Mouse (Mus musculus) MEL (cell line): ENCODE data around the gene Homer2. TPM values are rescaled to one million over a fixed set of nuclear protein-coding genes. Genes with fewer than 3 reads are reported as not detected.

Experiments
- DNase-seq: peaks from one replicate; pipeline ENCODE4 v3.0.0; 2011; ENCODE audit warnings: low read depth, low spot score
- H3K27ac ChIP-seq: 2 replicates; pipeline ENCODE4 v1.5.1; 2012; ENCODE audit warnings: low read depth, mild to moderate bottlenecking, control low read depth, low read length, moderate library complexity; ENCODE audit not compliant: control insufficient read depth
- H3K27me3 ChIP-seq, 2 experiments: fragments of 150-350 bp in 1 of 2; sonication (generic) in 1 of 2; 2 replicates each; pipeline ENCODE4 v1.6.1; 2012; ENCODE audit warnings: low read length in 2 of 2, mild to moderate bottlenecking in 2 of 2, improper control_type of control experiment in 1 of 2, moderate library complexity in 1 of 2; ENCODE audit not compliant: insufficient read depth in 2 of 2, control insufficient read depth in 1 of 2
- H3K36me3 ChIP-seq, 2 experiments: 2 replicates each; pipeline ENCODE4 v1.6.1; 2012 to 2014; ENCODE audit warnings: low read length in 2 of 2, improper control_type of control experiment in 1 of 2, inconsistent platforms in 1 of 2, mild to moderate bottlenecking in 1 of 2; ENCODE audit not compliant: insufficient read depth in 2 of 2, control insufficient read depth in 1 of 2
- H3K4me1 ChIP-seq, 2 experiments: fragments of 150-350 bp in 1 of 2; sonication (generic) in 1 of 2; 2 replicates each; pipeline ENCODE4 v1.6.1; 2012; ENCODE audit warnings: low read length in 2 of 2, improper control_type of control experiment in 1 of 2, mild to moderate bottlenecking in 1 of 2; ENCODE audit not compliant: insufficient read depth in 2 of 2, control insufficient read depth in 1 of 2
- H3K4me3 ChIP-seq, 2 experiments: fragments of 150-350 bp in 1 of 2; sonication (generic) in 1 of 2; 2 replicates each; pipeline ENCODE4 v1.5.1; 2012; ENCODE audit warnings: low read depth in 2 of 2, low read length in 2 of 2, mild to moderate bottlenecking in 2 of 2, moderate library complexity in 2 of 2, control low read depth in 1 of 2, improper control_type of control experiment in 1 of 2; ENCODE audit not compliant: control insufficient read depth in 1 of 2, insufficient read depth in 1 of 2
- H3K79me2 ChIP-seq: 2 replicates; pipeline ENCODE4 v1.6.1; 2012; ENCODE audit warnings: mild to moderate bottlenecking, low read length, moderate library complexity; ENCODE audit not compliant: control insufficient read depth, poor library complexity, insufficient read depth
- H3K9ac ChIP-seq: 2 replicates; pipeline ENCODE4 v1.6.1; 2012; ENCODE audit warnings: low read depth, mild to moderate bottlenecking, control low read depth, low read length, moderate library complexity; ENCODE audit not compliant: control insufficient read depth, poor library complexity, severe bottlenecking
- H3K9me3 ChIP-seq: fragments of 150-350 bp; sonication (generic); replicated peaks from 2 replicates; pipeline ENCODE4 v1.6.1; 2012; ENCODE audit warnings: mild to moderate bottlenecking, low read length, improper control_type of control experiment, moderate library complexity; ENCODE audit not compliant: insufficient read depth
- BHLHE40 ChIP-seq: IDR thresholded peaks from 2 replicates; pipeline ENCODE4 v1.6.1; 2012; ENCODE audit warnings: low read depth, mild to moderate bottlenecking, inconsistent platforms, low read length, improper control_type of control experiment, borderline replicate concordance
- CHD1 ChIP-seq: IDR thresholded peaks from 2 replicates; pipeline ENCODE4 v1.6.1; 2012; ENCODE audit warnings: low read depth, mild to moderate bottlenecking, inconsistent platforms, low read length, improper control_type of control experiment
- CHD2 ChIP-seq: IDR thresholded peaks from 2 replicates; pipeline ENCODE4 v1.6.1; 2011; ENCODE audit warnings: low read length, improper control_type of control experiment
- CTCF ChIP-seq, 3 experiments: IDR thresholded peaks in 2 of 3; conservative IDR thresholded peaks in 1 of 3; 2 replicates each; pipeline ENCODE4 v1.5.1; 2011 to 2012; ENCODE audit warnings: low read length in 3 of 3, low read depth in 2 of 3, mild to moderate bottlenecking in 2 of 3, improper control_type of control experiment in 1 of 3, inconsistent platforms in 1 of 3, mixed read lengths in 1 of 3, moderate library complexity in 1 of 3; ENCODE audit not compliant: control insufficient read depth in 1 of 3, insufficient read depth in 1 of 3, poor library complexity in 1 of 3, severe bottlenecking in 1 of 3
- GABPA ChIP-seq: IDR thresholded peaks from 2 replicates; pipeline ENCODE4 v1.6.1; 2012; ENCODE audit warnings: low read depth, mild to moderate bottlenecking, inconsistent platforms, low read length, improper control_type of control experiment, moderate library complexity
- GATA1 ChIP-seq: IDR thresholded peaks from 2 replicates; pipeline ENCODE4 v1.6.1; 2011; ENCODE audit warnings: low read depth, low read length, improper control_type of control experiment
- MAFK ChIP-seq: IDR thresholded peaks from 2 replicates; pipeline ENCODE4 v1.6.1; 2011; ENCODE audit warnings: low read depth, mild to moderate bottlenecking, low read length, improper control_type of control experiment, borderline replicate concordance
- MAX ChIP-seq: IDR thresholded peaks from 2 replicates; pipeline ENCODE4 v1.6.1; 2011; ENCODE audit warnings: low read length, improper control_type of control experiment
- MAZ ChIP-seq: IDR thresholded peaks from 2 replicates; pipeline ENCODE4 v1.6.1; 2012; ENCODE audit warnings: low read depth, mild to moderate bottlenecking, inconsistent platforms, low read length, improper control_type of control experiment
- MEF2A ChIP-seq: IDR thresholded peaks from 2 replicates; pipeline ENCODE4 v1.6.1; 2014; ENCODE audit warnings: low read depth, mild to moderate bottlenecking, inconsistent platforms, low read length, improper control_type of control experiment; ENCODE audit not compliant: poor library complexity, insufficient replicate concordance, severe bottlenecking; ENCODE audit errors: extremely low read depth
- MYC ChIP-seq: IDR thresholded peaks from 2 replicates; pipeline ENCODE4 v1.6.1; 2011; ENCODE audit warnings: low read depth, mild to moderate bottlenecking, low read length, improper control_type of control experiment, moderate library complexity
- NELFE ChIP-seq: IDR thresholded peaks from 2 replicates; pipeline ENCODE4 v1.6.1; 2011; ENCODE audit warnings: low read depth, low read length, improper control_type of control experiment
- POLR2A ChIP-seq, 2 experiments: IDR thresholded peaks; 2 replicates each; pipeline ENCODE4 v1.6.1; 2011 to 2012; ENCODE audit warnings: low read length in 2 of 2, mild to moderate bottlenecking in 2 of 2, control low read depth in 1 of 2, improper control_type of control experiment in 1 of 2, low read depth in 1 of 2, moderate library complexity in 1 of 2; ENCODE audit not compliant: control insufficient read depth in 1 of 2, insufficient read depth in 1 of 2, poor library complexity in 1 of 2
- POLR2AphosphoS5 ChIP-seq: IDR thresholded peaks from 2 replicates; pipeline ENCODE4 v1.6.1; 2012; ENCODE audit warnings: low read depth, borderline replicate concordance, mild to moderate bottlenecking, inconsistent platforms, low read length, moderate library complexity, mixed read lengths
- RCOR1 ChIP-seq: IDR thresholded peaks from 2 replicates; pipeline ENCODE4 v1.6.1; 2012; ENCODE audit warnings: low read depth, mild to moderate bottlenecking, inconsistent platforms, low read length, improper control_type of control experiment
- SIN3A ChIP-seq: IDR thresholded peaks from 2 replicates; pipeline ENCODE4 v1.6.1; 2012; ENCODE audit warnings: low read length, improper control_type of control experiment, inconsistent platforms
- SMC3 ChIP-seq: IDR thresholded peaks from 2 replicates; pipeline ENCODE4 v1.6.1; 2011; ENCODE audit warnings: low read depth, low read length, improper control_type of control experiment
- TBP ChIP-seq: IDR thresholded peaks from 2 replicates; pipeline ENCODE4 v1.8.0; 2011; ENCODE audit warnings: low read depth, low read length, improper control_type of control experiment
- TCF12 ChIP-seq: IDR thresholded peaks from 2 replicates; pipeline ENCODE4 v1.6.1; 2014; ENCODE audit warnings: low read depth, mild to moderate bottlenecking, inconsistent platforms, low read length, improper control_type of control experiment, moderate library complexity
- USF2 ChIP-seq, 2 experiments: IDR thresholded peaks; 2 replicates each; pipeline ENCODE4 v1.6.1; 2011 to 2012; ENCODE audit warnings: improper control_type of control experiment in 2 of 2, low read length in 2 of 2, borderline replicate concordance in 1 of 2, inconsistent platforms in 1 of 2, low read depth in 1 of 2, mild to moderate bottlenecking in 1 of 2; ENCODE audit not compliant: insufficient read depth in 1 of 2
- ZKSCAN1 ChIP-seq: IDR thresholded peaks from 2 replicates; pipeline ENCODE4 v1.6.1; 2012; ENCODE audit warnings: low read depth, mild to moderate bottlenecking, inconsistent platforms, low read length, improper control_type of control experiment, moderate library complexity
- ZNF384 ChIP-seq: IDR thresholded peaks from 2 replicates; pipeline ENCODE4 v1.6.1; 2012; ENCODE audit warnings: low read depth, mild to moderate bottlenecking, inconsistent platforms, low read length, improper control_type of control experiment
- polyA plus RNA-seq, 2 experiments: library from polyadenylated mRNA; stranded (reverse) in 1 of 2; unstranded in 1 of 2; fragments of >175 nt in 1 of 2; fragments of >200 nt in 1 of 2; gene quantifications; 2 replicates each; pipeline versions ENCODE4 v1.2.1 to v1.2.4; 2012; ENCODE audit warnings: low replicate concordance in 2 of 2, low read depth in 1 of 2; ENCODE audit not compliant: insufficient read length in 2 of 2, insufficient read depth in 1 of 2, missing spikeins in 1 of 2
- total RNA-seq: library from RNA; depleted of rRNA; stranded (reverse); fragments of 300-350 nt; gene quantifications from 2 replicates; pipeline ENCODE4 v1.2.3, GENCODE M21; 2012

Homer2 gene
- total and polyA plus RNA-seq, 3 experiments = 18.4 to 39.0 TPM; not detected in 1

GRCm38 (mm10) chr7:81673359-81674013 is 33.8 kb downstream of the Homer2 start:
- no peak overlapping the region for H3K4me3 ChIP-seq
- H3K9ac ChIP-seq = no peak overlapping the region
- no peak for DNase-seq
- no peaks in the 10 kb centered on the region for H3K36me3 ChIP-seq
- H3K27ac ChIP-seq = no peak overlapping the region
- no peaks in the 10 kb centered on the region for H3K27me3 ChIP-seq
- H3K9me3 ChIP-seq = no peaks in the 10 kb centered on the region
- no peaks in the 10 kb centered on the region for H3K4me1 ChIP-seq
- TF ChIP-seq SMC3 (no peak), GABPA (no peak), NELFE (no peak), TCF12 (no peak), SIN3A (no peak), ZKSCAN1 (no peak), GATA1 (no peak), MAX (no peak), MYC (no peak), CHD1 (no peak), CHD2 (no peak)
- H3K79me2 ChIP-seq = no peaks in the 10 kb centered on the region; the same call in 1 of the 2 replicates

GRCm38 (mm10) chr7:81672735-81673291 is 34.5 kb downstream of the Homer2 start:
- H3K79me2 ChIP-seq = no peaks in the 10 kb centered on the region
- no peaks in the 10 kb centered on the region for H3K4me1 ChIP-seq
- no peaks in the 10 kb centered on the region for H3K27me3 ChIP-seq
- no peak overlapping the region for H3K9ac ChIP-seq
- TF ChIP-seq CTCF (IDR thresholded peaks at IDR 0.05 in 2 of 3, conservative IDR thresholded peaks at IDR 0.05 in 1 of 3; ENCODE audit: control insufficient read depth in 1 of 3, insufficient read depth in 1 of 3, low read depth in 2 of 3, low read length in 3 of 3, poor library complexity in 1 of 3, severe bottlenecking in 1 of 3) (no peak), TBP (no peak), NELFE (no peak), POLR2AphosphoS5 (no peak), USF2 (IDR thresholded peaks at IDR 0.05; ENCODE audit: borderline replicate concordance in 1 of 2, insufficient read depth in 1 of 2, low read depth in 1 of 2, low read length in 2 of 2) (no peak), MAZ (no peak), SMC3 (no peak), MAFK (no peak), ZNF384 (no peak), CHD2 (no peak), RCOR1 (no peak), POLR2A (IDR thresholded peaks at IDR 0.05; ENCODE audit: control insufficient read depth in 1 of 2, insufficient read depth in 1 of 2, low read depth in 1 of 2, low read length in 2 of 2, poor library complexity in 1 of 2) (no peak), BHLHE40 (no peak), SIN3A (no peak), MEF2A (no peak), MYC (no peak)
- TF ChIP-seq, all 39 proteins: peak for 0
- Histone ChIP-seq H3K27ac (no peak overlapping the region), H3K9me3 (no peaks in the 10 kb centered on the region), H3K36me3 (no peaks in the 10 kb centered on the region), H3K4me3 (no peak overlapping the region)
- DNase-seq = no peak
